Mouse (Mus musculus) right cerebral cortex, postnatal 14 days (tissue): ENCODE measurements around the gene Gpatch4.

Experiments
- DNase-seq: peaks from one replicate; pipeline ENCODE4 v3.0.0; 2022

The Gpatch4 gene

GRCm38 (mm10) chr3:88042661-88043421 is at the start of gene Gpatch4:
TSS of gene Gpatch4 (plus strand) at chr3:88043108.
- peak; percentile 80 for DNase-seq

- DNase-seq, result no peak
These were observed 49.5 kb upstream of the Gpatch4 start for GRCm38 (mm10) chr3:87993436-87993835.

- DNase-seq, result no peak
These were observed 47.6 kb upstream of the Gpatch4 start for GRCm38 (mm10) chr3:87995331-87995730.

GRCm38 (mm10) chr3:87996401-87996800 is 46.5 kb upstream of the Gpatch4 start:
- DNase-seq, result no peak

GRCm38 (mm10) chr3:87996971-87997614 is 45.8 kb upstream of the Gpatch4 start:
- DNase-seq, result no peak

- DNase-seq, result peak; percentile 58
These were observed 44.2 kb upstream of the Gpatch4 start for GRCm38 (mm10) chr3:87998747-87999146.

GRCm38 (mm10) chr3:87999243-87999895 is 43.5 kb upstream of the Gpatch4 start:
- no peak for DNase-seq

- DNase-seq, result peak; percentile 70
These were observed 42.7 kb upstream of the Gpatch4 start, which contains the start of gene Bcan for GRCm38 (mm10) chr3:88000181-88000580. TSS of gene Bcan (minus strand) at chr3:88000230.

- DNase-seq, result no peak
These were observed 41.9 kb upstream of the Gpatch4 start for GRCm38 (mm10) chr3:88000816-88001595.

- no peak for DNase-seq
These were observed 40.5 kb upstream of the Gpatch4 start for GRCm38 (mm10) chr3:88002291-88002976.

GRCm38 (mm10) chr3:88005822-88006786 is 36.8 kb upstream of the Gpatch4 start:
- DNase-seq, result no peak

GRCm38 (mm10) chr3:88010634-88011265 is 32.2 kb upstream of the Gpatch4 start:
- no peak for DNase-seq

GRCm38 (mm10) chr3:88022322-88023191 is 20.4 kb upstream of the Gpatch4 start:
- DNase-seq, result peak; percentile 63

GRCm38 (mm10) chr3:88023192-88024074 is 19.5 kb upstream of the Gpatch4 start:
- no peak for DNase-seq

GRCm38 (mm10) chr3:88026823-88027222 is 16.1 kb upstream of the Gpatch4 start:
- no peak for DNase-seq

- DNase-seq, result no peak
These were observed 15.3 kb upstream of the Gpatch4 start, which contains the start of gene Hapln2 for GRCm38 (mm10) chr3:88027434-88028186. TSS of gene Hapln2 (minus strand) at chr3:88027583.

- no peak for DNase-seq
These were observed 12.1 kb upstream of the Gpatch4 start for GRCm38 (mm10) chr3:88030608-88031395.
